8 mouse cellular contexts compared by ENCODE assay signal in genomic region chr17:8372286-8373046, GRCm38 (mm10). TPM values are rescaled to one million over a fixed set of nuclear protein-coding genes. Genes with fewer than 3 reads are reported as not detected.
DNase-seq lines count a peak whose midpoint lies in the region; ATAC-seq lines count a peak whose summit lies in the region.

No protein-coding gene starts in this region.

- peak overlapping the region; percentile 57 for H3K9ac ChIP-seq in forebrain, embryonic 11.5 days (ENCODE audit: low read length)
- H3K9ac ChIP-seq in heart, embryonic 16.5 days (ENCODE audit: low read length) = peak overlapping the region; percentile 46
- no peak overlapping the region for H3K9ac ChIP-seq in liver, embryonic 15.5 days
- H3K9ac ChIP-seq in neural tube, embryonic 12.5 days = peak overlapping the region; percentile 65

- no peaks in the 10 kb centered on the region for H3K36me3 ChIP-seq in forebrain, embryonic 11.5 days (ENCODE audit: control insufficient read depth, insufficient read depth, low read length)
- no peaks in the 10 kb centered on the region for H3K36me3 ChIP-seq in heart, embryonic 16.5 days (ENCODE audit: control insufficient read depth, insufficient read depth)
- no peaks in the 10 kb centered on the region for H3K36me3 ChIP-seq in liver, embryonic 15.5 days (replicated peaks)
- H3K36me3 ChIP-seq in neural tube, embryonic 12.5 days = no peaks in the 10 kb centered on the region

- no peak overlapping the region for H3K27ac ChIP-seq in brown adipose tissue, adult 24 weeks (replicated peaks; ENCODE audit: low read depth, low read length)
- H3K27ac ChIP-seq in forebrain, embryonic 11.5 days (ENCODE audit: low read depth, low read length) = peak overlapping the region; percentile 98
- H3K27ac ChIP-seq in heart, embryonic 16.5 days (ENCODE audit: low read length) = peak overlapping the region; percentile 60
- no peak overlapping the region for H3K27ac ChIP-seq in liver, embryonic 15.5 days (replicated peaks)
- peak overlapping the region; percentile 96 for H3K27ac ChIP-seq in neural tube, embryonic 12.5 days

- DNase-seq in CD4-positive, CD25-positive, alpha-beta regulatory T cell, adult 2 months (ENCODE audit: low read depth, low spot score) = peak; percentile 85
- peak; percentile 87 for DNase-seq in forebrain, embryonic 11.5 days (ENCODE audit: low spot score)
- peak; percentile 67 to 86 for DNase-seq in kidney, postnatal 36 days
- DNase-seq in telencephalon, adult 2 months (ENCODE audit: low read depth, low spot score) = peak; percentile 57

- no peaks in the 10 kb centered on the region for H3K27me3 ChIP-seq in forebrain, embryonic 11.5 days (ENCODE audit: control insufficient read depth, insufficient read depth, low read length)
- peaks cover 4% of the 10 kb centered on the region for H3K27me3 ChIP-seq in heart, embryonic 16.5 days (ENCODE audit: control insufficient read depth, insufficient read depth, low read length)
- H3K27me3 ChIP-seq in liver, embryonic 15.5 days = 0 out of 2 replicates have a peak, but pooled peaks cover 7% of the 10 kb centered on the region
- H3K27me3 ChIP-seq in neural tube, embryonic 12.5 days (replicated peaks) = no peaks in the 10 kb centered on the region

- H3K9me3 ChIP-seq in forebrain, embryonic 11.5 days (ENCODE audit: control insufficient read depth, low read length) = no peaks in the 10 kb centered on the region
- H3K9me3 ChIP-seq in heart, embryonic 16.5 days (replicated peaks; ENCODE audit: control insufficient read depth, low read length) = no peaks in the 10 kb centered on the region
- no peaks in the 10 kb centered on the region for H3K9me3 ChIP-seq in liver, embryonic 15.5 days (replicated peaks)
- H3K9me3 ChIP-seq in neural tube, embryonic 12.5 days = no peaks in the 10 kb centered on the region

- peak overlapping the region; percentile 54 for H3K4me2 ChIP-seq in forebrain, embryonic 11.5 days (ENCODE audit: low read depth, low read length, severe bottlenecking)
- peak overlapping the region; percentile 64 for H3K4me2 ChIP-seq in heart, embryonic 16.5 days (ENCODE audit: low read depth, low read length)
- peak overlapping the region; percentile 57 for H3K4me2 ChIP-seq in liver, embryonic 15.5 days
- peak overlapping the region; percentile 63 for H3K4me2 ChIP-seq in neural tube, embryonic 12.5 days (replicated peaks)

- no peaks in the 10 kb centered on the region for H3K4me1 ChIP-seq in brown adipose tissue, adult 24 weeks (ENCODE audit: control insufficient read depth, insufficient read depth, insufficient read length, low read length)
- peaks cover 30% of the 10 kb centered on the region for H3K4me1 ChIP-seq in forebrain, embryonic 11.5 days (replicated peaks; ENCODE audit: control insufficient read depth, insufficient read depth, low read length)
- H3K4me1 ChIP-seq in heart, embryonic 16.5 days (ENCODE audit: control insufficient read depth, insufficient read depth, low read length) = peaks cover 16% of the 10 kb centered on the region
- H3K4me1 ChIP-seq in liver, embryonic 15.5 days (replicated peaks) = peaks cover 10% of the 10 kb centered on the region
- H3K4me1 ChIP-seq in neural tube, embryonic 12.5 days = peaks cover 46% of the 10 kb centered on the region

- under 1% methylated on average over 18 of the region's 18 CpGs for WGBS in forebrain, embryonic 11.5 days
- WGBS in heart, embryonic 16.5 days = 3% methylated on average over 18 of the region's 18 CpGs
- WGBS in liver, embryonic 15.5 days (ENCODE audit: insufficient replicate concordance) = under 1% methylated on average over 18 of the region's 18 CpGs
- WGBS in neural tube, embryonic 12.5 days = 1% methylated on average over 18 of the region's 18 CpGs

- peak; percentile 27 for ATAC-seq in forebrain, embryonic 11.5 days (replicated peaks; ENCODE audit: low FRiP score)
- peak; percentile 42; the same call in 1 of the 2 replicates for ATAC-seq in heart, embryonic 16.5 days (replicated peaks; ENCODE audit: extremely low read depth, insufficient read depth, low FRiP score)
- no peak for ATAC-seq in liver, embryonic 15.5 days (ENCODE audit: insufficient read depth)
- ATAC-seq in neural tube, embryonic 12.5 days (ENCODE audit: low FRiP score, low read depth) = peak; percentile 36

- H3K4me3 ChIP-seq in brown adipose tissue, adult 24 weeks (ENCODE audit: insufficient read depth, low read depth, low read length) = peak overlapping the region; percentile 36; the same call in 1 of the 2 replicates
- H3K4me3 ChIP-seq in forebrain, embryonic 11.5 days (ENCODE audit: low read depth, low read length) = peak overlapping the region; percentile 21
- peak overlapping the region; percentile 36 for H3K4me3 ChIP-seq in heart, embryonic 16.5 days (ENCODE audit: low read length)
- H3K4me3 ChIP-seq in liver, embryonic 15.5 days (replicated peaks) = peak overlapping the region; percentile 1; the same call in 1 of the 2 replicates
- H3K4me3 ChIP-seq in neural tube, embryonic 12.5 days = peak overlapping the region; percentile 29

RNA-seq across cellular contexts. Expression of gene T2, which starts 16.7 kb away (rescaled TPM):
- not detected in 2 replicates for polyA plus RNA-seq in brown adipose tissue, adult 24 weeks (2012; ENCODE audit: insufficient read depth, insufficient read length, missing spikeins)
- polyA plus RNA-seq in forebrain, embryonic 11.5 days (2014; fragmentation: Nextera tagmentation; extraction: Ambion mirVana) = 0.33 and 0.59 TPM in 2 replicates
- 1.3 and 2.3 TPM in 2 replicates for polyA plus RNA-seq in heart, embryonic 16.5 days (2015; fragmentation: Nextera tagmentation; extraction: Ambion mirVana)
- not detected in 2 replicates for polyA plus RNA-seq in liver, embryonic 15.5 days (2015; fragmentation: Nextera tagmentation; extraction: Ambion mirVana)
- 0.41 and 0.44 TPM in 2 replicates for polyA plus RNA-seq in neural tube, embryonic 12.5 days (2016; fragmentation: Nextera tagmentation; extraction: Ambion mirVana)

RNA-seq across cellular contexts. Expression of gene Prr18, which starts 35.2 kb away (rescaled TPM):
- polyA plus RNA-seq in brown adipose tissue, adult 24 weeks (2012; ENCODE audit: insufficient read depth, insufficient read length, missing spikeins) = not detected in 2 replicates
- 1.2 and 1.6 TPM in 2 replicates for polyA plus RNA-seq in forebrain, embryonic 11.5 days (2014; fragmentation: Nextera tagmentation; extraction: Ambion mirVana)
- 0.21 and 0.30 TPM in 2 replicates for polyA plus RNA-seq in heart, embryonic 16.5 days (2015; fragmentation: Nextera tagmentation; extraction: Ambion mirVana)
- polyA plus RNA-seq in liver, embryonic 15.5 days (2015; fragmentation: Nextera tagmentation; extraction: Ambion mirVana) = 0.05 and 0.06 TPM in 2 replicates
- polyA plus RNA-seq in neural tube, embryonic 12.5 days (2016; fragmentation: Nextera tagmentation; extraction: Ambion mirVana) = 4.0 and 5.2 TPM in 2 replicates

Comparison
In these comparisons a context has a peak if more than half of its experiments do, and no peak if none do; other contexts are left out.
1. H3K27ac ChIP-seq: peak in forebrain, embryonic 11.5 days (single experiment), heart, embryonic 16.5 days (single experiment) and neural tube, embryonic 12.5 days (single experiment); none in brown adipose tissue, adult 24 weeks (single experiment) and liver, embryonic 15.5 days (single experiment).
2. Peak in every context shown above with its lines, with median percentiles within 50 percentile points of each other: DNase-seq, H3K4me3 ChIP-seq and H3K4me2 ChIP-seq.